Mouse (Mus musculus) intestine, embryonic 16.5 days (tissue): Measurements from ENCODE around the gene Taar7b. TPM values are rescaled to one million over a fixed set of nuclear protein-coding genes. Genes with fewer than 3 reads are reported as not detected.

Source experiments
- ATAC-seq: fragments of 200-750 bp; cut with Nextera tagmentation; 2 replicates; pipeline ENCODE4 v1.8.0; 2017; ENCODE audit warnings: moderate TSS enrichment, moderate library complexity
- H3K27ac ChIP-seq: fragments of 300-500 bp; sonication (generic); 2 replicates; pipeline ENCODE4 v1.5.1; 2014; ENCODE audit warnings: mild to moderate bottlenecking, low read length
- H3K27me3 ChIP-seq: fragments of 300-500 bp; sonication (generic); replicated peaks from 2 replicates; pipeline ENCODE4 v1.6.1; 2014; ENCODE audit warnings: low read length, control low read depth, mixed read lengths; ENCODE audit not compliant: control insufficient read depth, insufficient read depth
- H3K36me3 ChIP-seq: fragments of 300-500 bp; sonication (generic); 2 replicates; pipeline ENCODE4 v1.6.1; 2014; ENCODE audit warnings: low read length, control low read depth; ENCODE audit not compliant: control insufficient read depth, insufficient read depth
- H3K4me1 ChIP-seq: fragments of 300-500 bp; sonication (generic); 2 replicates; pipeline ENCODE4 v1.6.1; 2014; ENCODE audit warnings: low read length, control low read depth, mixed read lengths; ENCODE audit not compliant: control insufficient read depth, insufficient read depth
- H3K4me2 ChIP-seq: fragments of 300-500 bp; sonication (generic); 2 replicates; pipeline ENCODE4 v1.6.1; 2014; ENCODE audit warnings: low read depth, low read length, control low read depth
- H3K4me3 ChIP-seq: fragments of 300-500 bp; sonication (generic); 2 replicates; pipeline ENCODE4 v1.5.1; 2014; ENCODE audit warnings: mild to moderate bottlenecking, low read length
- H3K9ac ChIP-seq: fragments of 300-500 bp; sonication (generic); 2 replicates; pipeline ENCODE4 v1.6.1; 2014; ENCODE audit warnings: low read depth, low read length
- H3K9me3 ChIP-seq: fragments of 300-500 bp; sonication (generic); 2 replicates; pipeline ENCODE4 v1.6.1; 2016; ENCODE audit warnings: low read length, control low read depth; ENCODE audit not compliant: control insufficient read depth
- whole genome bisulfite sequencing: fragments of 180-500 bp; shearing (Covaris S2); extraction: QIAGEN DNeasy Blood & Tissue Kit; methylation state at CpG from one replicate; pipeline ENCODE4 v1.1.7; 2014; 5-methylcytosine and 5-hydroxymethylcytosine counted together
- polyA plus RNA-seq: library from polyadenylated mRNA; unstranded; fragments of >200 nt; fragmentation: Nextera tagmentation; extraction: Ambion mirVana; gene quantifications from 2 replicates; pipeline ENCODE4 v1.2.1, GENCODE M21; 2015

Taar7b gene
- polyA plus RNA-seq, result not detected in 2 replicates

GRCm38 (mm10) chr10:23999639-24000038 is at the start of gene Taar7b:
Gene Taar7b (plus strand): TSS chr10:23999939.
- no peaks in the 10 kb centered on the region for H3K27me3 ChIP-seq
- no peaks in the 10 kb centered on the region for H3K4me1 ChIP-seq
- H3K9me3 ChIP-seq, result no peaks in the 10 kb centered on the region
- no peak within 1 kb of the TSS for H3K27ac ChIP-seq
- no peak for ATAC-seq
- H3K36me3 ChIP-seq, result no peaks in the 10 kb centered on the region
- no peak within 1 kb of the TSS for H3K9ac ChIP-seq
- 70% methylated on average over 1 of the region's 1 CpGs for WGBS
- no peak within 1 kb of the TSS for H3K4me2 ChIP-seq
- H3K4me3 ChIP-seq, result no peak within 1 kb of the TSS

DNA sequence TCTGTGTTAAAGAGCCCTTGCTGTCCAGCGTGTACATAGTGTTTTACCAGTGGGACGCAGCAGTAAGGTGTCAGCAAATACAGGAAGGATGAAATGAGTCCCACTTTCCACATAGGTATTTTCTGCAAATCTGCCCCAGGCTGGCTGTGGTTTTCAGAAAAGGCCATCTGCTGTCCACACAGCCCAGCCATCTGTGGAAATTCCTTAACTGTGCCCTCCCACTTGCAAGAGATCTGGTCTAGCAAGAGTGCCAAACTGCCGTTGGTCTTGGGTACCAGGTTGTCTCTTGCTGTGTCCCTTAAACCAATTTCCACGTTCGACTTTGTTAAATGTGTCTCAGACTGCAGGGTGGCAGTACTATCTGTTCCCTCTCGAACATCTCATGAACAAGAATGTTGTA is 48.0 kb upstream of the Taar7b start:
- H3K9me3 ChIP-seq, result no peaks in the 10 kb centered on the region
- H3K36me3 ChIP-seq, result no peaks in the 10 kb centered on the region
- no peak overlapping the region for H3K9ac ChIP-seq
- no peak overlapping the region for H3K27ac ChIP-seq
- no peak overlapping the region for H3K4me3 ChIP-seq
- H3K4me2 ChIP-seq, result no peak overlapping the region
- H3K4me1 ChIP-seq, result 0 out of 2 replicates have a peak, but pooled peaks cover 2% of the 10 kb centered on the region
- ATAC-seq, result no peak
- WGBS, result 79% methylated on average over 6 of the region's 6 CpGs
- H3K27me3 ChIP-seq, result no peaks in the 10 kb centered on the region

DNA sequence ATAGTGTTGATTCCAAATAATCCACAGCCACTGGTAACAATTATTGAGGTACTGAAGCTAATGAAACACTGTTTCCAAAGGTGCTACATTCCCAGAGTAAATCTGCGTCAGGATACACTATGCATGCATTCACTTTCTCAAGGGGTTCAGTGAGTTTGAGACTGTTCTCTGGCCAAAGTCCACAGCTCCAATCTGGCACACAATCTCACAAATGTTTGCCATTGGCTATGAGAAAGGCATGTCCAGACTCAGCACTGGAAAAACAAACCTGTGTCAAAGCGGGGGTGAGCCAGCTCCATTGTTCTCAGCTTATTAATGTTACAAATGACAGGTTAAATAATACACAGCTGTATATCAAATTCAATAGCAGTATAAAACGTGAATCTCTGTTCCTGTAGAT is 40.7 kb upstream of the Taar7b start:
- H3K9ac ChIP-seq, result no peak overlapping the region
- no peaks in the 10 kb centered on the region for H3K27me3 ChIP-seq
- no peaks in the 10 kb centered on the region for H3K4me1 ChIP-seq
- H3K4me3 ChIP-seq, result no peak overlapping the region
- no peak overlapping the region for H3K27ac ChIP-seq
- 45% methylated on average over 3 of the region's 3 CpGs for WGBS
- no peak overlapping the region for H3K4me2 ChIP-seq
- peak; percentile 70 for ATAC-seq
- H3K9me3 ChIP-seq, result no peaks in the 10 kb centered on the region
- no peaks in the 10 kb centered on the region for H3K36me3 ChIP-seq

- Histone ChIP-seq H3K4me2 (no peak within 1 kb of the TSS), H3K9me3 (no peaks in the 10 kb centered on the region), H3K27ac (no peak within 1 kb of the TSS), H3K4me3 (no peak within 1 kb of the TSS), H3K27me3 (no peaks in the 10 kb centered on the region), H3K4me1 (no peaks in the 10 kb centered on the region), H3K9ac (no peak within 1 kb of the TSS), H3K36me3 (no peaks in the 10 kb centered on the region)
- no peak for ATAC-seq
- WGBS, result 94% methylated on average over 13 of the region's 13 CpGs
These were observed 39.3 kb upstream of the Taar7b start, which contains the start of gene Taar4 for GRCm38 (mm10) chr10:23960444-23960915. Gene Taar4 (plus strand): TSS chr10:23960494.

GRCm38 (mm10) chr10:23963444-23963843 is 36.3 kb upstream of the Taar7b start:
- Histone ChIP-seq H3K27ac (no peak overlapping the region), H3K27me3 (no peaks in the 10 kb centered on the region), H3K9me3 (no peaks in the 10 kb centered on the region), H3K4me2 (no peak overlapping the region), H3K4me1 (no peaks in the 10 kb centered on the region), H3K36me3 (no peaks in the 10 kb centered on the region), H3K9ac (no peak overlapping the region), H3K4me3 (no peak overlapping the region)
- WGBS, result 42% methylated on average over 3 of the region's 3 CpGs
- no peak for ATAC-seq

DNA sequence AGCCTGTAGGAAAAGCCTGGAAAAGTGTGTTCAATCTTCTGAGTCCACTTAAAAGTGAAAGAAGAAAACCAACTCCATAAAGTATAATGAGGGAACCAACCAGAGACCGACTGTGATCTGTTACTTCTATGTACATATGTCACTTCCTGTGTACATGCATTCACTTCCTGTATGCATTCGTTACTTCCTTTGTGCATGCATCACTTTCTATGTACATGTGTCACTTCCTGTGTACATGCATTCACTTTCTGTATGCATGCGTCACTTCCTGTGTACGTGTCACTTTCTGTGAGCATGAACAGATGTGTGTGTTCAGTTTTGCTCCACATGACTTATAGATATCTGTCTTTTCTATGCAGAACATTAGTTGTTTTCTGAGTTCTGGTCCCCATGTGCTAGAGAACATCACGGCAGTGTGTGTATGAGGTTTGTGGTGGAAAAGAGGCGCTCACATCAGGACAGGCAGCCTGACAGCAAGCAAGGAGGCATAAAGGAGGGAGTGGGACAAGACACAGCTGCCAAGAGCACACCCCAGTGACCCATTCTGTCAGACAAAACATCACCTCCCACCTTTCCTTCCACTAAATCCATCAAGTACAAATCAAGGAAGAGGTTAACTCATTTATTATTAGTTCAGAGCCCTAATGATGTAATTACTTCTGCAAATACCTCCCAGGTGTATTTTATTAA is 34.7 kb upstream of the Taar7b start:
- Histone ChIP-seq H3K4me1 (no peaks in the 10 kb centered on the region), H3K9ac (no peak overlapping the region), H3K4me3 (no peak overlapping the region), H3K27ac (no peak overlapping the region), H3K27me3 (no peaks in the 10 kb centered on the region), H3K4me2 (no peak overlapping the region), H3K9me3 (no peaks in the 10 kb centered on the region), H3K36me3 (no peaks in the 10 kb centered on the region)
- 84% methylated on average over 6 of the region's 6 CpGs for WGBS
- ATAC-seq, result no peak

- no peak within 1 kb of the TSS for H3K4me2 ChIP-seq
- WGBS, result 88% methylated on average over 11 of the region's 11 CpGs
- H3K9me3 ChIP-seq, result no peaks in the 10 kb centered on the region
- H3K27ac ChIP-seq, result no peak within 1 kb of the TSS
- H3K4me1 ChIP-seq, result no peaks in the 10 kb centered on the region
- H3K9ac ChIP-seq, result no peak within 1 kb of the TSS
- no peaks in the 10 kb centered on the region for H3K27me3 ChIP-seq
- no peaks in the 10 kb centered on the region for H3K36me3 ChIP-seq
- ATAC-seq, result no peak
- H3K4me3 ChIP-seq, result no peak within 1 kb of the TSS
These were observed 29.0 kb upstream of the Taar7b start, which contains the start of gene Taar5 for GRCm38 (mm10) chr10:23970656-23971165. Gene Taar5 (plus strand): TSS chr10:23970706.

GRCm38 (mm10) chr10:23971256-23971655 is 28.5 kb upstream of the Taar7b start:
- WGBS, result 73% methylated on average over 5 of the region's 5 CpGs

GRCm38 (mm10) chr10:23977958-23978357 is 21.8 kb upstream of the Taar7b start:
- no peak overlapping the region for H3K4me3 ChIP-seq
- no peak overlapping the region for H3K27ac ChIP-seq
- H3K27me3 ChIP-seq, result no peaks in the 10 kb centered on the region
- H3K4me2 ChIP-seq, result no peak overlapping the region
- H3K4me1 ChIP-seq, result no peaks in the 10 kb centered on the region
- no peak overlapping the region for H3K9ac ChIP-seq
- WGBS, result 51% methylated on average over 4 of the region's 4 CpGs
- no peak for ATAC-seq
- H3K36me3 ChIP-seq, result no peaks in the 10 kb centered on the region
- no peaks in the 10 kb centered on the region for H3K9me3 ChIP-seq

More at GRCm38 (mm10) chr10:23971256-23971655, 28.5 kb upstream of the Taar7b start:
- Histone ChIP-seq H3K4me3 (no peak overlapping the region), H3K27ac (no peak overlapping the region), H3K27me3 (no peaks in the 10 kb centered on the region), H3K9ac (no peak overlapping the region), H3K36me3 (no peaks in the 10 kb centered on the region), H3K4me2 (no peak overlapping the region), H3K9me3 (no peaks in the 10 kb centered on the region), H3K4me1 (no peaks in the 10 kb centered on the region)
- no peak for ATAC-seq
